Mouse (Mus musculus) regulatory T cell (primary cell): ENCODE results near the gene Ercc6l2.
"Not testable (repeated sequence)": the region's sequence is repeated elsewhere in the genome, so short reads cannot be mapped to it uniquely, and the experiment has no call there.

Experiments
- in situ Hi-C: fragments of 300-600 bp; cut with MboI, MseI; formaldehyde crosslinking; loops from one replicate; pipeline ENCODE4 v1.15.1; 2025; ENCODE audit warnings: high pct_unique_total_duplicates

Ercc6l2 gene

DNA sequence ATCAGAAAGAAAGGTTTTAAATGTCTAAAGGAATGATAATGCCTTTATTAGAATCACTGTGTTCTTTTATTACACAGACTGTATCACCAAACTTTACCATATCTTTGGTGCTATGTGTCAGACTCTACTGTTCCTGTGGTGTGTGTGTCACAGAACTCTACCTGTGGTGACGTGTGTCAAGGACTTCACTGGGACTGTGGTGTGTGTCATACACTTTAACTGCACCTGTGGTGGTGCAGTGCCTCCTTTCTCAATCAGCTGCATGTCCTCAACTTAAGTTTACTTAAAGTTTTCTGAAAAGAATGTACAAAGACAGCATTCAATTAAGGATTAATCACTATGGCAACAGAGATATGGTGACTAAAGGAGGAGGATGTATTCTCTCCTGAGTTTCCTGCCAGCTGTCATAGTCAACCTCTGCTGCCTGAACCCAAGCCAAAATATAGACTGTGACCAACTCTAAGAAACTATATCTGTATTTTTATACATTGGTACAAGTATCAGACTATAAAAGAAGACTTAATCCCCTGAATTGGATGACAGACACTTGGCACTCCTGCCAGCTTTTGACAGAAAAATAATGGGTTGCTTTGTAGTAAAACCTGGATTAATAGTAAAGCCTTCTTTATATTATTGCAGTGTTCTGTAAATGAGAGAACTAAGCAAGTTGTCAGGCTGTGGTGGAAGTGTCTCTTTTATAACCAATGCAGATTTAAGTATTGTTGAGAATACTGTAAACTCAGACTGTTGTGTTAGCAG is 64.2 kb downstream of the Ercc6l2 start:
- in situ Hi-C loops = no loop called here

- in situ Hi-C loops = no loop called here
These were observed 64.8 kb downstream of the Ercc6l2 start for GRCm38 (mm10) chr13:63879864-63880141.

GRCm38 (mm10) chr13:63885532-63885949 is 70.5 kb downstream of the Ercc6l2 start:
- in situ Hi-C loops = no loop called here

DNA sequence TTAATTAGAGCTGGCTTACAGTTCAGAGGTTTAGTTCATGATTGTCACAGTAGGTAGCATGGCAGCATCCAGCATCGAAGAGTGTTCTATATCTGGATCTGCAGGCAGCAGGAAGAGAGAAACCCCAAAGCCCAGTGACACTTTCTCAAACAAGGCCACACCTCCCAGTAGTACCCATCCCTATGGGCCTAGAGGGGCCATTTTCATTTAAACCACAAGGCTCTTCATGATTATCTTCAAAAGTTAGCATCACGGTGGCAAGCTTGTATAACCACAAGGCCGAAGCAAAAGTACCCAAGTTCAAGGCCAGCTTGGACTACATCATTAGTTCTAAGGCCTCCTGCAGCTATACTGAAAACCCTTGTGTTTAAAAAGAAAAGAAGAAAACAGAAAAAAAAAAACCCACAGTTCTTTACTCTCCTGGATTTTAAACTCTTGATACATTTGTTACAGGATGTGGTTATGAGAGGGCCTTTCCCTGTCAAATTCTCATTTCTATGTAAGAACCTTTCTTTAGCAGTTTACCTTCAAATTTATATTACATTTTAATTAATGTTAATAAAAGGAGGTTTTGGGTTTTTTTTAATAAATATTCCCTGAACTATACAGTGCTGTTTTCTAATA is 71.5 kb downstream of the Ercc6l2 start:
- in situ Hi-C loops = no loop called here

GRCm38 (mm10) chr13:63900679-63901302 is 85.8 kb downstream of the Ercc6l2 start:
- in situ Hi-C loops = no loop called here

GRCm38 (mm10) chr13:63901303-63901713 is 86.3 kb downstream of the Ercc6l2 start:
- in situ Hi-C loops = no loop called here

GRCm38 (mm10) chr13:63901714-63902597 is 86.9 kb downstream of the Ercc6l2 start:
- in situ Hi-C loops = no loop called here

DNA sequence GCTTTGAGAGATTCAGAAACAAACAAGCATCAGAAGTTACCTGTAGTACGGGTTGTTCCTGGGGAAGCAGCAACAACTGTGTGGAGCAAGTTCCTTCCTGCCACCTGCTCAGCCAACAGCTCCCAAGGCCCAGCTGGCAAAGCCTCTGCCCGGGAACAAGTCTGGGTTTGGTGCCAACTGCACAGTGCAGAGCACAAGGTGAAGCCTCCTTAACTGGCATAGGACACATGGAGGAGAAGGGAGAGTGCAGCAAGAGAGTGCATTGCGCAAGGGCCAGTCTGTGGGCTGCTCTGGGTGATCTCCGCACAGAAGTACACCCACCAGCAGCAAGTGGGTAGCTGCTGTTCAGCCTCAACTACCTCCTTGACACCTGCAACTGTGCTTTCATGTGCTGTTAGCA is 91.5 kb downstream of the Ercc6l2 start:
- in situ Hi-C loops = no loop called here

GRCm38 (mm10) chr13:63907437-63907836 is 92.4 kb downstream of the Ercc6l2 start:
- in situ Hi-C loops = no loop called here

DNA sequence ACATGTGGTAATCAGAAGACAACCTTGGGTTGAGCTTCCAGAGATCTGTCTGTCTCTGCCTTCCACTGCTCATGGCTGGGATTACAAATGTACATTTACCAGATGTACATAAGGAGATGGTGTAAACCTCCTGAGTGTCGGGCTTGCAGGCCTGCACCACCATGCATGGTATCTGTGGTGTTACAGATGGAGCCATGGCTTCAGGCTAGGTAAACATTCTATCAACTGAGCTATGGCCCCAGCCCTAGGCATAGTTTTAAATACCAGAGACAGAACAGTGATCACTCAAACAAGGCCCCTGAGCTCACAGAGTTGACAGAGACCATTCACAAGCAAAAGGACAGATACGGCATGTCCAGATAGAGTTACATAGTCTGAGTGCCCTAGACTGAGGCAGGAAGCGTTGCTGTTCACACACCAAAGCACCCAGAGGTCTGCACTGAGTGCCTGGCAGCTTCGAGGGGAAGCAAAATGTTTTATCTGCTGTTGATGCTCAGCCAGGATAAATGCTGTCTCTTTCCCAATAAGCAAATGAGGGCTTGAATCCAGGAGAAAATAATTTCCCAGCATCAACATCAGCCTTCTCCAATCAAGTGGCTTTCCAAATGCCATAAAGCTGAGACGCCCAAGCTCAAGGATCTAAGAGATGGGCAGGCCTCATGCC is 95.2 kb downstream of the Ercc6l2 start:
- in situ Hi-C loops = no loop called here

- in situ Hi-C loops = no loop called here
These were observed 96.6 kb downstream of the Ercc6l2 start for GRCm38 (mm10) chr13:63911617-63912016.

- in situ Hi-C loops = no loop called here
These were observed 98.1 kb downstream of the Ercc6l2 start for GRCm38 (mm10) chr13:63913136-63913535.

- in situ Hi-C loops = no loop called here
These were observed 100.1 kb downstream of the Ercc6l2 start for GRCm38 (mm10) chr13:63915176-63915575.

GRCm38 (mm10) chr13:63915684-63916083 is 100.6 kb downstream of the Ercc6l2 start:
- in situ Hi-C loops = no loop called here

DNA sequence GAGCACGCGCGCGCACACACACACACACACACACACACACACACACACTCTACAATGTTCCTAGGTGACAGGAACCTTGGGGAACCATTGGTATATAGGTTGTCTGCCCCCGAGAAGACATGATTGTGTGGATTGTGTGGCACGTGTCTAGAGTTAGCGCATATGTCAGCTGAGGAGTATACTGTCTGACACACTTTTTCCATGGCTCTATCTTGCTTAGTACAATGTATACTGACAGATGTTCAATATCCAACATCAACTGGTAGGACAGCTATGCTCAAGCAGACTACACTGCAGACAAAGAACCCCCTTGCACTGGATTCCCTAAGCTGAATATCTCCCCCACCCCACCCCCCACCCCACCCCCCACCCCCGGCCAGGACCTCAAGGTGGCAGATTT is 101.5 kb downstream of the Ercc6l2 start:
- in situ Hi-C loops = no loop called here

DNA sequence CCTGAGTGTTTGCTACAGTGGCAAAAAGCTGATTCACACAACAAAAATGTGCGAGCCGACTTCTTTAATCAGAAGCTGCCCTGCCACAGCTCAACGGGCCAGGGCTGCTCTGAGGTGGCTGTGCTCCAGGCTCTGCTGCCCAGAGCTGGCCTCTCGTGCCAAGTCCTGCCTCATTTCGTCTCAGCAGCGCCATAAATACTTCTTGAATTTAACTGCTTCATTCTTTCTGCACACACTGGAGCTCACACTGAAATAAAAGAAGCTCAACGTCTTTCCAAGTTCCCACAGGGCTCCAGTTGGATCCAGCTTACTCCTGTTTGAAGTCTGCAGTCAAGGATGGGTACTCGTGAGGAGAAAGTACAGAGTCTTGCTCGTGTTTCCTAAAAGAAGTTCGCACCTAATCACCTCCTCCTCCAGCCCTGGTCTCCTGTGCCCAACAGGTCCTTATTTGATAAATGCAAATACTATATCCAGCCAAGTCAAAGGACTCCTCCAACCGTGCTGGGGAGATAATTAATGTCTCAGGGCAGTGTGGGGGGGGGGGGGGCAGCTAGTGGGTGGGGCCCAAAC is 102.2 kb downstream of the Ercc6l2 start:
- in situ Hi-C loops = no loop called here

DNA sequence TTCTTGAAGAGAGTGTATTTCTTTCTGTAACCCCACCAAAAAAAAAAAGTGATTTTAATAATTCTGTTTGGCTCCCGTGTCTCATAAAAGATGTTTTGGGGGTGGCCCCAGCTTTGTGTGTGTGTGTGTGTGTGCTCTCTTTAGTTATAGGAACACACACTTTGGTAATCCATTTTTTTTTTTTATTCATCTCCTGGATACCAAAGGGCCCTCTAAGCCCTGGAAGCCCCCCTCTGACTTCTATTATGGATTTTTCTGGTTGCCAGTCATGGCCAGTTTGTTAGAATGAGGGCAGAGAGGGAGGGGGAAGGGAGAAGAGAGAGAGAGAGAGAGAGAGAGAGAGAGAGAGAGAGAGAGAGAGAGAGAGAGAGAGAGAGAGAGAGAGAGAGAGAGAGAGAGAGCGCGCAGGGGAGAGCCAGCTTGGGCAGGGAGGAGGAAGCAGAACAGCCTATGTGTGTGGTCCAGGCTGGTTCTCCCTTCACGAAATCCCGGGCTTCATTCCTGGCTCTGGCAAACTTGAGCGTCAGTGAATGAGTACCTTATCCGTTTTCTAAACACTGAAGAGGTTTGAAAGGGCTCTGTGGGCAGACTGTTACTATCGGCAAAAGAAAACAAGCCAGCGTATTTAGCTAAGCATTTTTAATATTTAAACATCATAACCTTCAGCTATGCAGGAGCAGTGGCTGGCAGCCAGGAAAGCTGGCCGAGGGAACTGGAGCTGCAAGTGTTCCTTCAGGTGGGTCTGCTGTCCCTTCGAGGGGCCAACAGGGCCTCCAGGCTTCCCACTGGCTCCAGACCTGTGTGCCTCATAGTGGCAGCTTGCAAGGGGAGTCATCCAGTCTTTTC is 103.0 kb downstream of the Ercc6l2 start:
- in situ Hi-C loops = no loop called here

- in situ Hi-C loops = no loop called here
These were observed 103.8 kb downstream of the Ercc6l2 start for GRCm38 (mm10) chr13:63918733-63919422.

- in situ Hi-C loops = not testable (repeated sequence)
These were observed 109.0 kb downstream of the Ercc6l2 start for GRCm38 (mm10) chr13:63924036-63924435.

- in situ Hi-C loops = no loop called here
These were observed 112.3 kb downstream of the Ercc6l2 start for GRCm38 (mm10) chr13:63927326-63927725.
